Mouse (Mus musculus): ENCODE measurements around the gene Ydjc.
"Not testable (repeated sequence)": the region's sequence is repeated elsewhere in the genome, so short reads cannot be mapped to it uniquely, and the experiment has no call there.

Gene Ydjc

GRCm38 (mm10) chr16:17151874-17152273 lies 7.5 kb downstream of the Ydjc start:
- DNase-seq (ENCODE audit: extremely low read depth, low read depth, low spot score) = no peak

DNA sequence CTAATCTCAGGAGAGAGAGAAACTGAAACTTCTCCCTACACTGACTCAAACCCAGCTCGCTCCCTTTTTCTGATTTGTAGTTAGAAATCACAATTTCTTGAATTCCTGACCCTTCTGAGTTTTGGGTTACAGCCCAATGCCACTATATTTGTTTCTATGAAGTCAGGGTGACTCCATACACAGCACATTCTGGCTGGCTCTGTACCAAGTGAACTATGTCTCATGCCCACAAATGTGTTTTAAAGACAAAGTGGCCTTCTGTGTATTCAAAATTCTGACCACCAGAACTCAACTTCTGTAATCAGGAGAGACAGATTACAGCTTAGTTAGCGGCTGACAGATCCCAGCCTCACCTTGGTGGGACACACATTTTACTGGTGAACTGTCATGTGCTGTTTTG lies 9.9 kb downstream of the Ydjc start:
- no peak for DNase-seq (ENCODE audit: extremely low read depth, low read depth, low spot score)

- not testable (repeated sequence) for DNase-seq (ENCODE audit: extremely low read depth, low read depth, low spot score)
Observed at GRCm38 (mm10) chr16:17165478-17165877, 21.1 kb downstream of the Ydjc start.

DNA sequence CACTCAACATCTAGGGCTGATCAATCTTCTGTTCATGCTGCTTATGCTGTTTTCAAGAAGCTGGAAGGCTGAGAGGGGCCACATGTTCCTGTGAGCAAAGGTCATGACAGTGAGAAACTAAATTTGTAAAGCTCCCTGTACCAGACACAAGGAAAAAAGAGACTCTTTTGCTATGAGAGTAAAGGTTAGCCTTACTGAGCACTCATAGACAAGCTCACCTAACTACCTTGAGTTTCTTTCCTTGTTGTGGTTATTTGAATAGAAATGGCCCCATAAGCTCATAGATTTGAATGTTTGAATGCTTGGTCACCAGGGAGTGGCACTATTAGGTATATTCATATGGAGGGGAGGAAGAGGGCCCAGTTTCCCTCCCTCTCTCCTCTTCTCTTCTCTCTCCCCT lies 22.8 kb downstream of the Ydjc start:
- no peak for DNase-seq (ENCODE audit: extremely low read depth, low read depth, low spot score)

GRCm38 (mm10) chr16:17168049-17168448 lies 23.6 kb downstream of the Ydjc start:
- no peak for DNase-seq (ENCODE audit: extremely low read depth, low read depth, low spot score)

GRCm38 (mm10) chr16:17175765-17176164 lies 31.3 kb downstream of the Ydjc start:
- no peak for DNase-seq (ENCODE audit: extremely low read depth, low read depth, low spot score)

- no peak for DNase-seq (ENCODE audit: extremely low read depth, low read depth, low spot score)
Observed at GRCm38 (mm10) chr16:17177623-17178170, 33.3 kb downstream of the Ydjc start.

GRCm38 (mm10) chr16:17179706-17180105 lies 35.3 kb downstream of the Ydjc start:
- no peak for DNase-seq (ENCODE audit: extremely low read depth, low read depth, low spot score)

GRCm38 (mm10) chr16:17181382-17181781 lies 37.0 kb downstream of the Ydjc start:
- peak; percentile 71 for DNase-seq (ENCODE audit: extremely low read depth, low read depth, low spot score)

GRCm38 (mm10) chr16:17182136-17182535 lies 37.7 kb downstream of the Ydjc start:
- DNase-seq (ENCODE audit: extremely low read depth, low read depth, low spot score) = no peak

DNA sequence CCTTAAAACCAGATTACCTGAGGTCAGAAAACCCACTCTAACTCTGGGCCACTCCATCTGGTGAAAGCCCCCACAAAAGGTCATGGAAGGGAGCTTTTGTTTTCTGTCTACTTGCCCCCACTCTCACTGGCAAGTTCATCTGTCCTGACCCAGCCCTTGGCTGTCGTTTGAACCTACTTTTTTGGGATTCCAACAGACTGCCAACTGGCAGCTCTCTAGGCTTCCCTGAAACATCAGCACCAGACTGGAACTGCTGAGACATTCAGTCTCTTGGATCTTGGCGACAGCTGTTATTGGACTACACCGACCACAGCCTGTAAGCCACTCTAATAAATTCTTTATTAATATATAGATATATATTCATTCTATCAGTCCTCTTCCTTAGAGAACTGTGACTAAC lies 38.6 kb downstream of the Ydjc start:
- no peak for DNase-seq (ENCODE audit: extremely low read depth, low read depth, low spot score)

DNA sequence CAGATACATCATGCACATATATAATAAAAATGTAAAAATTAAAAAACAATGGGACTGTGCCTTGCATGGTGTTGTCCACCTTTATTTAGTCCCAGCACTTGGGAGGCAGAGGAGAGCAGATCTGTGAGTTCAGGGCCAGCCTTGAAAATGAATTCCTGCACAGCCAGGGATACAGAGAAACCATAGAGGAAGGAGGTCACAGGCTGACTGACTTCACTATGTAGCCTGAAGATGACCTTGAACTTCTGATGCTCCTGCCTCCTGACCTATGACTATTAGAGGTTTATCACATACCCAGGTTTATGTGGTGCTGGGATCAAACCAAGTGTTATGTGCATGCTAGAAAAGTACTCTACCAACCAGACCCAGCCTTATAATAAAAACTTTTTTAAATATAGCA lies 41.1 kb downstream of the Ydjc start:
- no peak for DNase-seq (ENCODE audit: extremely low read depth, low read depth, low spot score)

DNA sequence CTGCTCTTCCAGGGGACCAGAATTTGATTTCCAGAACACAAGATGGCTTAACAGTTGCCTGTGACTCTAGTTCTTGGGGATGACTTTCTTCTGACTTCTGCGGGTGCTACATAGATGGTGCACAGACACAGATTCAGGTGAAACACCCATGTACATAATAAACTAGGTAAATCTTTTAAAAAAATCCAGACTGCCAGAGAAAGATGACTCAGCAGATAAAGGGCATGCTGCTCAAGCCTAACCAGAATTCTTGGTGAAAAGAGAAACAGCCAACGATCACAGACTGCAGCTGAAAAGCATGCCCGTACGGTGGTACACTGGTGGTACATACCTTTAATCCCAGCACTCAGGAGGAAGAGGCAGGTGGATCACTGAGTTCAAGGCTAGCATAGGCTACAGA lies 49.4 kb downstream of the Ydjc start:
- DNase-seq (ENCODE audit: extremely low read depth, low read depth, low spot score) = no peak

GRCm38 (mm10) chr16:17200121-17200952 lies 55.9 kb downstream of the Ydjc start:
- no peak for DNase-seq (ENCODE audit: extremely low read depth, low read depth, low spot score)

- DNase-seq (ENCODE audit: extremely low read depth, low read depth, low spot score) = no peak
Observed at GRCm38 (mm10) chr16:17200953-17201707, 56.7 kb downstream of the Ydjc start.

DNA sequence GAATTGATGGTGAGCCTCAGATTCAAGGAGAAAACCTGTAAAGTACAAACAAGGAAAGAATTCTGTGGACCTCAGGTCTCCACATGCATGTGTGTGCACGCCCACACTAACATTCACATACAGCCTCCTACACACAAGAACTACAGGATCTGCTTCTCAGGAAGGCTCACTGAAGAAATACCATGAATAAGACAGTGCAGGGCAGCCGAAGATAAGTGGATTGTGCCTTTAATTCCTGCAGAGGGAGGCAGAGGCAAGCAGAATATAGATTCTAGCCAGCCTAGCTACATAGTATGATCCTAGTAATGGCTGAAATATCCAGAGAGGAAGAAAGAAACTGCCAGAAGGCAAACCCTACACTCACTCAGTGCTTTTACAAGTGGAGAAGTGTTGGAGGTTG lies 57.6 kb downstream of the Ydjc start:
- DNase-seq (ENCODE audit: extremely low read depth, low read depth, low spot score) = peak; percentile 43

- DNase-seq (ENCODE audit: extremely low read depth, low read depth, low spot score) = no peak
Observed at GRCm38 (mm10) chr16:17202549-17202948, 58.1 kb downstream of the Ydjc start, which contains the start of gene Ube2l3. Gene Ube2l3 (minus strand): TSS chr16:17202649.

- DNase-seq (ENCODE audit: extremely low read depth, low read depth, low spot score) = no peak
Observed at GRCm38 (mm10) chr16:17204990-17205389, 60.6 kb downstream of the Ydjc start.

GRCm38 (mm10) chr16:17208389-17209361 lies 64.3 kb downstream of the Ydjc start, which contains the start of gene Rimbp3:
Gene Rimbp3 (plus strand): TSS chr16:17208603.
- no peak for DNase-seq (ENCODE audit: extremely low read depth, low read depth, low spot score)

GRCm38 (mm10) chr16:17209404-17209960 lies 65.1 kb downstream of the Ydjc start:
- no peak for DNase-seq (ENCODE audit: extremely low read depth, low read depth, low spot score)

All from fat pad, adult 2 months (tissue).